Mouse (Mus musculus): ENCODE data around the gene Hist1h3d.
"Not testable (repeated sequence)": the region's sequence is repeated elsewhere in the genome, so short reads cannot be mapped to it uniquely, and the experiment has no call there.

Gene Hist1h3d

DNA sequence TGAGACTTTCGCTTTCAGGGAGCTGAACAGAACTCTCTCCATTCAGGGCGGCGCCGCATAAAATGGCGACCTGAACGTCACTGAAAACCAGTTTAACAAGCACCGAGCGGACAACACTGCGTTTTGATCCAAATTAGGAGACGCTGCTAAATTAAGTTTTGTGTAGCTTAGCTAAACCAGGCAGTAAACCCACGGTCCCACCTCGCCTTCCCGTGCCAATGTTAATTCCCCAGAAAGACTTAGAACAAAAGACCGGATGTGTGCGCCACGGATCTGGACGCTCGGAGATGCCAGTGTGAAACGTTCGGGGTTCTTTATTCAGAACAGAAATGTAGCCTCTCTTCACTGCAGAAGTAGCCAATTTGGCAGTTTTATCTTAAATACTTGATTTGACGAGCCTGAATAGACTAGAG is 9.5 kb downstream of the Hist1h3d start:
- peak; percentile 66 to 69 for DNase-seq (ENCODE audit: low spot score in 2 of 2)

DNA sequence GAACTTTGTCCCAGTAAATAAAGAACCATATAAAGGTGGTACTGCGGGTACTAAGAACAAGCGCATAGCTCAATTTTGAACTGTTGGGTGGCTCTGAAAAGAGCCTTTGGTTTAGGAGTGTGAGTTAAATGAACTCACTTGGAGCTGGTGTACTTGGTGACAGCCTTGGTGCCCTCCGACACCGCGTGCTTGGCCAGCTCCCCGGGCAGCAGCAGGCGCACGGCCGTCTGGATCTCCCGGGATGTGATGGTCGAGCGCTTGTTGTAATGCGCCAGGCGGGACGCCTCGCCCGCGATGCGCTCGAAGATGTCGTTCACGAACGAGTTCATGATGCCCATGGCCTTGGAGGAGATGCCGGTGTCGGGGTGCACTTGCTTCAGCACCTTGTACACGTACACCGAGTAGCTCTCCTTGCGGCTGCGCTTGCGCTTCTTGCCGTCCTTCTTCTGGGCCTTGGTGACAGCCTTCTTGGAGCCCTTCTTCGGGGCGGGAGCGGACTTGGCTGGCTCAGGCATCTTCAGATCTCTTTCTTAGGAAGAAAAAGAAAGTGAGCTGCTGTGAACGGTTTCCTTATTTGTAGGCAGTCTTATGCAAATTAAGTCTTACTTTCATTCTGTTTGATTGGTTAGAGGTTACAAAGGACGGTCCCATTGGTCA is 10.0 kb downstream of the Hist1h3d start:
- DNase-seq (ENCODE audit: low spot score in 2 of 2), result peak; percentile 42 to 66

DNA sequence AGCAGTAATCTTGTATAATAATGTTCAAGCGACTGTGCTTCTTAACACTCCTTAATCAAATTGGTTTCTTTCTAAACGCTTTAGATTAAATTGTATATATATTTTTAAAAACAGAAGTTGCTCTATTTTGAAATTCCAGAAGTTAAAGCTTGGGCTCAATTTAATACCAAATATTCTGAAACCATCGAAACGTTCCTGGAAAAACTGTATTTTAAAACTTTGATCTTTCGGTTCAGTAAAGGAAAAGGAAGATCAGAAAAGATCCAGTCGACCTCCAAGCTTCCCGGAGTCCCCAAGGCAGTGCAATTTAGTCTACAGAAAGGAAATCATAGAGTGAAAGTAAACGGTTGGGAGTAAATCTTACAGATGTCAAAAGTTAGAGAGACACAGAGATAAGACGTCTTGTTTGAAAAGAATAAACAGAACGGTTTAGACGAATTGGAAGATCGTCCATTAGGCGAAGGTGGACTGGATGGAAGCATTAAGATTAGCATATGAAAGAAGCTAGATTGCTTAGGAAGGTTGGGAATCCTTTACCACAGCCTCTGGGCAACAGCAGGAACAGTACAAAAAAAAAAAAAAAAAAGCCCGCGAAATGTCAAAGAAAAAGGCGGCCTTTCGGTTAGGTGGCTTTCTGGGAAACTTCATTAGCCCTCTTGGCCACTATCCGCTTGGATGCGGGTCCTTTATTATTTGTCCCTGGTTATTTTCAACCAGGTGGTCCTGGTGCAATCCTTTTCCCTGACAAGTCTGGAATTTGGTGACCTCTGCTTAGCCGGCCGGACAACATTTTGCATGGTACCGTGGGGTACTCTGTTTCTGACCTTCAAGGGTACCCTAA is 10.8 kb downstream of the Hist1h3d start:
- DNase-seq (ENCODE audit: low spot score in 2 of 2), result no peak

DNA sequence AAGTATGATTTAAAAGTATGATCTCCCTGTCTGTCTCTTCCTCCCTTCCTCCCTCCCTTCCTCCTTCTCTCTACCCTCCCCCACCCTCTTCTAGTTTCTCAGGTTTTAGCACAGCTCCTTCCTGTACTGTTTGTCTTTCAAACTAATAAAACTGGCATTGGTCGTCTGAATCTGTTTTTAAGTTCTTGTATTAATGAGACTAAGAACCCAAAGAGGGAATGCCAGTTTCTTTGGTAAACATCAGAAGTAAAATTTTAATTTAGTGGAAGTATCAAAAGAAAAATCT is 11.3 kb downstream of the Hist1h3d start:
- no peak for DNase-seq (ENCODE audit: low spot score in 2 of 2)

DNA sequence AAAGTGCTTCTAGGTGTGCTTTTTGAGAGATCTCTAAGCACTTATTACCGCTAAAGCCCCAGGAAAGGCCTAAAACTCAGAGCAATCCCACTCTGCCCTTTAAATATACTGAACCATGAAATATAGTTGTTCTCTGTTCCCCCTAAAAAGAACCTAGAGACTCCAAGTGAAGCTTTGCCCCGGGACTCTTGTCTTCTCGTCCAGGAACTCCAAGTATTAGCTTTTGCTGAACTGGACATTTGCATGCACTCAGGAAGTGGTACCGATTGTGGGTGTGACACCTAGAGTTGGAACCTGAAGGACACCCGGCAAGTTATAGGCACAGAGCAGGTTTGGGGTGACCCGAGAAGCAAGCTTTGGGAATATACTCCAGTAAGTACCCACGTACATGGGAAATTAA is 15.6 kb downstream of the Hist1h3d start:
- DNase-seq (ENCODE audit: low spot score in 2 of 2), result no peak

DNA sequence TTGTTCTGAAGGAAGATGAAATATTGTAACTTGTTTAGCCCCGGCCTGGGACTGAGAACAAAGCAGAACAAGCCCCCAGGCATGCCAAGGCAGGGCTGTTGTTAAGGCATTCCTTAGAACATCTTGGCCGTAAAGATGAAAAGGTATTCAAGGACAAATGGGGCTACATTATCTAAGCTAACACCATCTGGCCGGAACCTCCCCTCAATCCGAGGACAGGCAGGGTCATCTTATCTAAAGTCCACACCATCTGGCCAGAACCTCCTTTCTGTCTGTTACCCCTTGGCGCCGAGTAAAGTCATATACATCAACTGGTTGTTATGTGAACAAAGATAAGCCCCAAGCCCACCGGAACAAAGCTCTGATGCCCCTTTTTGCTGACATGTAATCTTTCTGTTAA is 16.3 kb downstream of the Hist1h3d start:
- not testable (repeated sequence) for DNase-seq (ENCODE audit: low spot score in 2 of 2)

DNA sequence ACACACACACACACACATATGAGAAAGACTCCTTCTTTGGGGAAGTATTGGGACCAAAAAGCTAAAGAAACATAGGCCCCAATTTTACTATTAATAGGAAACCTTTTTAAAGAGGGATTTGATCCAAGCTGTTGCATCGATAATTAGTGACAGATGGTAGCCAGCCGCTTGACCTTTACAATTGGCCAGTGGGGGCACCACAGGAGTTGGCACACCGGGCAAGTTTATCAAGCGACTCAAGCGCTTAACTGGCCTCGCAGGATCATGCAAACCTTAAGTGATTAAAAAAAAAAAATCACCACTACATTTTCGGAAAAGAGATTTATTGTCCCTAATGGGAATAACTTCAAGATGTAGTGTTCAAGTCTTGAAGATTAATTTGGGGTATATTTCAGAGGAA is 17.1 kb downstream of the Hist1h3d start:
- no peak for DNase-seq (ENCODE audit: low spot score in 2 of 2)

DNA sequence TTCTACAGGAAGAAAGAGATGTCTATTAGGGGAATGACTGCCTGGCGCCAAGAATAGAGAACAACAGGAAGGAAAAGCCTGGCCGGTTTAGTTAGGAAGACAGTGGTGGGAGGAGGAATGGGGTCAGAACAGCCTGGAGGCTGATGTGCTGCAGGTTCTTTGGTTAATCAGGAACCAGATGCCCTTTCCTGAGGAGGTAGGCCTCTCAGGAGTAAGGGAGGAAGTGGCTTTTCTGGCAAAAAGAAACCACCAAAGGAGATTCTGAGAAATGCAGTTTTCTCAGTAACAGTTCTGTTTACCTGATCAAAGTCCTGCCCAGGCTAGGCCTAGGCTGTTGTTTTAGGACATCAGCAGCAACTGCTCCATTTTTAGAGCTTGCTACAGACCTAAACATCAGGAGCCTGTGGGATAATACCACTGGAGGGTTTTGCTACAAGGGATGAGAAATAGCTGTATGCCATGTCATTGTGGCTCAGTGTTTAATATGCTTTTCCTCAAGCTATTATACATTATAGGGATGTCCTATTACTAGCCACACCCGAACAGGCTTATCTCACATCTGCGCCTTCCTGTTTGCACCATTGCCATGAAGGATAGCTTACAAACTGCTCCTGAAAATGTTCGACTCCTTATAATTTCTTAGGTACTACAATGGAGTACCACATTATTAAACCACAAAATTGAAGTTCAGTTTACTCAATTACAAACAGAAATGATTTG is 17.6 kb downstream of the Hist1h3d start:
- no peak for DNase-seq (ENCODE audit: low spot score in 2 of 2)

DNA sequence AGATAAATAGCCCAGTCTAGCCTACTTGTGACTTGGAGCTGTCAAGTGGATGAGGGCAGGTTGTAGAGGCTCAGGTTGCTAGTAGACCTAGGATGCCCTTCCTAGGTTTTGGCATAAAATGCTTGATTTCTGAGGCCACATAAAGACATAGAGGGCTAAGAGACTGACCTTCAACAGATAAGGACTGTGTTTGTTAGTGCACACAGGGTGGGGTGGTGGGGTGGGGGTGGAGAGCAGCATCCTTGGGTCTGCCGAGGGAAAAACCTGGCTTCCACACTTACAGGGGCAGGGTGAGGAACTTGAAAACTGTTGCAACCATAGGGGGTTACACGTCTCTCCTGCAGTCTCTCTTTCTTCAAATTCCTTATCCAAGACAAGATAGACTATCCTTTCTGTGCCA is 19.6 kb downstream of the Hist1h3d start:
- no peak for DNase-seq (ENCODE audit: low spot score in 2 of 2)

DNA sequence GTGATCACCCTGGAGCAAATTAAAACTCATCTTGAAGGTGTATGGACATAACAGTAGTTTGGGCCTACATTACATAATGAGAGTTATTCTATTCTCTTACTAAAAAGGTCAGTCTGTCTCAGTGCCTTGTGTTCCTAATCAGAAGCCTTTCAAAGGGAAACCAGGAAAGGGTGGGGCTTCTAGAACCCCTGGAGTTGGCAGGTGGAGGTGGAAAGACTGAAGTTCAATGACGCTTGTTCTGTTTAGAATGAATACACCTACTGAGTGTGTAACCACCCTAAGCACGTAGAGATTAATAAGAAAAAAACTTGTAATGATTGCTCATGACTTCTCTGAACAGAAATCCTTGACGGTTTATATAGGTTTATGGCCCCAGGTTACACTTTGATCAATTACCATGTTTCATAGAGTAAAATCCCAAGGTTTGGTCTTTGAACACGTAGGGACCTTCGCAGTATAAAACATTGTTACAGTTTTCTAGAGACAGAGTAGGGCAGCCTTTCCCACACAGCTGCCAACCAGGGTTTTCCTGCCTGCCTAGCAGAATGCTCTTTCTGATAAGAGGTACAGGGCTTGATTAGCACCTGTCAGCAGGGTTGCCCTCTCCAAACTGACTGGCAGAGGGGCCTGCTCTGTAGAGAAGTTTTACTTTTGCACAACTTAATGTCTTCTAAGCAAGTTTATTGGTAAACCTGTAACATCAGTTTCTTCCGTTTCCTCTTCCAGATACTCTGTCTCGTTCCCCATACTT is 20.2 kb downstream of the Hist1h3d start:
- DNase-seq (ENCODE audit: low spot score in 2 of 2), result no peak

DNA sequence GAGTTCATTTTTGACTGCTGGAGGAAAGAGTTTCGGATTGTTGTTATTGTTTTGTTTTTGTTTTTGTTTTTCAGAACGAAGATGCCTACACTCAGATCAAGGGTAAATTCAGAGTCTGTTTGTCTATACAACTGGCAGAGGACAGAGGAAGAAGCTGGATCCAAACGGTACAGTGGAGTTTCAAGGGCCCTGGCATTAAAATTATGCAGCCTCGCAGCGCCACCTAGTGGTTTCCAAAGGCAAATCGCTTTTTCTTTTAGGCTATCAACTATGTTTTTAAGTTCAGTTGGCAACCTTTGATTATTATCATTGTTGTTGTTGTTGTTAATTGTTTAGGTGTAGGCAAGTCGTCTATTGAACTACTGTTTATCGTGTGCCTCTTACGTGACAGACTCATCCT is 22.4 kb downstream of the Hist1h3d start:
- peak; percentile 44 to 76 for DNase-seq (ENCODE audit: low spot score in 2 of 2)

DNA sequence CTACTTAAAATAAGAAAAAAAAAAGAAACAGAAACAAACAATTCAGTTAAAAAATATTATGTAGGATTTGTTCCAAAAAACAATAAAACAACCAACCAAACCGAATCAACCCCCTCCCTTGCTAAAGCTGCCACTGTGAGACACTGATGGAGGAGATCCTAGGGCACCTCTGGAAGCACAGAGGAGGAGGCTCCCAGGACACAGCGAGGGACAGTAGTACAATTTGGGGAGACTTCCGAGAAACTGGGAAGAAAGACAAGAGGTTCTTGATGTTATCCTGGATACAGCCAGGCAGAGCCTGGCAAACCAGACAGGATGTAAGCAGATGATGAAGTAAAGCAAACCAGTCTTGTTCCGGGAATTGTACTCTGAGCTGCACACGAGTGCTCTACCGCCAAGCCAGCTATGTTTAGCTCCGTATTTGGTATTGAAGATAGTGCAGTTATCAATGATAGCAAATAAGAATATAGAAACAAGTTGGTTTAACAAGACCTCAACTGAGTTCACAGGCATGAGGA is 27.7 kb downstream of the Hist1h3d start:
- no peak for DNase-seq (ENCODE audit: low spot score in 2 of 2)

DNA sequence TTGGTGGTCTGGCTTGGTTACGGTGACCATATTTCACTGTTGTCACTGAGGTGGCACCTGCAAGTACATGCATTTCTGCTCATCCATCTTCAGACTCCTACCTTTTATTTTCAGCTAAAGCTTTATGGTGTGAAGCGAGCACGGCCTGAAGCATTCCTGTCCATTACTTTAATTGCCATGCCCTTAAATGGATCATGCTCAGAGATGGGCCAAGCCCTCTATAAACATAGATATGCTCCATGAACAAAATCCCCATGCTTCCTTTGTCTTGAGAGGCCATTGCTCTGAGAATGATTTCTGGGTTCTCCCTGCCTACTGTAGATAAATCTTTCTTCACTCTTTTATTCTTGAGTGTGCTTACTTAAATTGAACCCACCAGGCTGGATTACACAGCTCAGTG is 28.9 kb downstream of the Hist1h3d start:
- DNase-seq (ENCODE audit: low spot score in 2 of 2), result no peak

DNA sequence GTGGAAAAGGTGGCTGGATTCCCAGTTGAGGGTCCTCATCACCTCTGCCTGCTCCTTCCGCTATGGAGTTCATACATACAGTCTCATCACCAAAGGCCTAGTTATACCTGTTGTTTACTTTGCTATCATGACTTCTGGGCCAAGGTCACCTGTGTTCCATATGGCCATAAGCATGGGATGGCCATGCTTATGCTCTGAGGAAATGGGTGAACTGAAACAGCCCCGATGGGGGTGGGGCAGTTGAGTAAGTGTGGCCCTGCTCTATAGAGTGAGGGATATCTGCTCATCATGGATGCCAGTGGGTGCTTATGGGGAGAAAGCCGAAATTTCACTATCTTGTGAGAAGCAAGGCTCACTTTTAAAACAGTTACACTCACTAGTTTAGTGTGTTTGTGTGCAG is 29.5 kb downstream of the Hist1h3d start:
- DNase-seq (ENCODE audit: low spot score in 2 of 2), result no peak

DNA sequence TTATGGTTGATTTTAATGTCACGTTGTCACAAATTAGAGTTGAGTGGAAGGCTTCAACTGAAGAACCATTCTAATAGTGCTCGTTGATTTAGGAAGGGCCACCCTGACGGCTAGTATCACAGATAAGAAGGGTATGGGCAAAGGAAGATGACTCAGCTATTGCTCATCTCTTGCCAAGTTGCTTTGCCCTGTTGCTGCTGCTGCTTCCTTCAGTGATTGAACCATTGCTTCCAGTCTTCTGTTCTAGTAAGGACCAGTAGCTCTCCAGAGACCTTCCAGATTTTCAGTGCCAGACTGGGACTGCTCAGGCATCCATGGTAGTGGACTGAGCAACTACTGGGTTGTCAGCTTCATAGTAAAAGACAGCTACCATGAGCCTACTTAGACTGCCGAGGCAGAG is 33.6 kb downstream of the Hist1h3d start:
- DNase-seq (ENCODE audit: low spot score in 2 of 2), result no peak

DNA sequence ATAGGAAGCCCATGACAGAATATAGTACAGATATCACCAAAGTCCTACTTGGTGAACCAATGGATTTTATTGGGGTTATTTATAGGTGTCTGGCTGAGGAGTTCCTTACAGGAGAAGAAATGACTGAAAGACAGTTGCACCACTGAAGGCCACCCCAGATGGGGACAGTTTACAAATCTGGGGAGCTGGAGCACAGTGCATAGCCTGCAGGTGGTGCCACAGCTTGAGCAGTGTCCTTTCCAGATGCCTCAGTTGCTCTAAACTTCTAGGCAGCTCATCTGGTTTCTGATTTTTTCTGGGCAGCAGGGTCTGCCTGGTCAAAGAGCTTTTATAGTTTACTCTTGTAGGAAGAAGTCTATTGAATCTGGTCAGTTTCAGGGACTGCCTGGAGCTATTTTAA is 34.3 kb downstream of the Hist1h3d start:
- no peak for DNase-seq (ENCODE audit: low spot score in 2 of 2)

DNA sequence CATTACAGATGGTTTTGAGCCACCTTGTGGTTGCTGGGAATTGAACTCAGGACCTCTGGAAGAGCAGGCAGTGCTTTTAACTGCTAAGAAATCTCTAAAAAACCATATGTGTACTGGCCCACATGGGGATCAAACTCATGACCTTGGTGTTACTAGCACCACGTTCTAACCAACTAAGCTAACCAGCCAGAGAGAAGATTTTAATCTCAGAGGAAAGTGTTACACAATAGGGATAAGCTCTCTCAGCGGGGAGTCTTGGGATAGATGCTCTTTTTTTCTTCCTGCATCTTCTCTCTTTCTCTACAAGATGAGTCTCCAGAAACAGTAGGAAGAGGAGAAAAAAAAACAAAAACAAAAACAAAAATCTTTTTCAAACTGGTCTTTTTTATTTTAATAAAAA is 34.8 kb downstream of the Hist1h3d start:
- no peak for DNase-seq (ENCODE audit: low spot score in 2 of 2)

DNA sequence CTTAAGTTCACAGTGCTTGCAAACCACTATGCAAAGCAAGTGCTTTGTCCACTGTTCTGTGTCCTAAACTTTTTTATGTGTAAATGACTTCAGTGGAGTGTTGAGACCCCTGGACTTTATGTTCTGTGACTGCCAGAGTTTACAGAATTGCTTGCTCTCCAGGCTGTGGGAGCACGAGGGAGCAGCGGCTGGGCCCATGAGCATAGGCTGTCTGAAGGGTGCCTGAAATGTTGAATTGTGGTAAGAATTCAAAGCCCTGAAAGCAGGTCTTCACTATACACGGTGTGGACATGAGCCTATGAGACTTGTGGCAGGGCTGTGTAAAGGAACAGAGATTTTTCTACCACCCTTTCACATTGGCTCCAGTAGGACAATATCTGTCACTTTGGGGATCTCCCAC is 36.1 kb downstream of the Hist1h3d start:
- no peak for DNase-seq (ENCODE audit: low spot score in 2 of 2)

DNA sequence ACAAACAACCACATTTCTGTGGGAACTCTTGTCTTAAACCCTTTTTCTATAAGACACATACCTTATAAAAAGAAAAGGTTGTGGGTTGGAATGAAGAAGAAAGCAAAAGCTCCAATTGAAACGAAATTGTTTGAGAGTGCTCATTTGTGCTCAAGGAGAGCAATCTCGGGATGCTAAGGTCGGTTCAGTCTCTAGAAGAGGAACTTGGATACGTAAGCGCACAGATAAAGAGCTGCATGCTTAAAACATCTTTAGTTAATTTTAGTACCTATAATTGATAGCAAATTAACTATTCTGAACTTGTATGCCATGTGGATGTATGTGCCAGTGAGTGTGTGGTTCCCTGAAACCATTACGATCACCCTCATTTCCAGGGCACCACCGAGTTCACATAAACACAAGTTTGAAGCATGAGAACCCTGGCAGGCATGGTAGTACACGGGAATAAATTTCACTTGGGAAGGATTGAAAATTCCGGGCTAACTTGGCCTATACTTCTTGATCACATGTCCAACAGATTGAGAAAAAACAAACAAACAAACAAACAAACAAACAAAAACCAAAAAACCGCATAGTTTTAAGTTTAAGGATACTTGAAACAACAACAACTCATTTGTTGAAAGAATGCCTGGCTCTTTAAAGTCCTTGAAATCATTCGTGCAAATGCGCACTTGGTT is 44.6 kb downstream of the Hist1h3d start:
- DNase-seq (ENCODE audit: low spot score in 2 of 2), result no peak

DNA sequence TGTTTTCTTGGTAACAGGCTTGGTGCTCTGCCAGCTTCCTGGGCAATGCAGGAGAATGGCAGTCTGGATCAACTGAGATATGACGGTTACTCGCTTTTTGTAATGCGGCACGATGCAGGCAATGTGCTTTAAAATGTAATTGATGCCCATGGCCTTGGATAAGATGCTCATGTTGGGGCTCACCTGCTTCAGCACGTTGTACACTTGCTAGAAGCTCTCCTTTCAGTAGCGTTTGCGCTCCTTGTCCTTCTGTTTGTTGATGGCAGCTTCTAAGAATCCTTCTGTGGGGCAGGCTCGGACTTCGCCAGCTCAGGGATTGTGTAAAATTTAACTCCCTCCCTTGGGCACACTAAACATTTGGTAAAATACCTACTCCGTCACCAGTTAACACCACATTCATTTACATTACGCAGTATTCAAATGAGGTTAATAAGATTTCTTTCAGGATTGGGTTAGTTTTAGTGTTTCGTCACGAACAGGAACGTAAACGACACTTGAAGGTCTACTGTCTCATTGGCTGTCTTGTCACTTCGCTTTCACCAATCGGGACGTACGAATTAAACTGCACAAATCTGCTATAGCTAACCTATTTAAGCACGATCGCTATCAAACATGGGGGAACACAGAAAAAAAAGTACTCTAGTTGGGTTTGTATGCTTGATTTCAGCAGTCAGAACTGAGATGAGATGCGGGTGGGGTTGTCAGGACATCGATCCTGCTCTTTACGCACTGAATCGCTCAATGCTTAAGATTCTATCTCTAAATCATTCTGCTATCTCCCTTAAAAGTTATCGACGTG is 45.4 kb downstream of the Hist1h3d start, which contains the start of gene Hist1h2be:
Gene Hist1h2be, minus strand, starts transcription at position 392 of the 799 bp plus-strand sequence.
- DNase-seq (ENCODE audit: low spot score in 2 of 2), result peak; percentile 43 to 57

All from urinary bladder, adult 18-20 months (tissue).